Mouse (Mus musculus) adrenal gland, postnatal 14 days (tissue): ENCODE results near the gene Zc3h14. TPM values are rescaled to one million over a fixed set of nuclear protein-coding genes. Genes with fewer than 3 reads are reported as not detected.
A peak's percentile ranks its signal among the peaks of the same experiment; 100 is the strongest.

Experiments
- DNase-seq: peaks from one replicate; pipeline ENCODE4 v3.0.0; 2021; ENCODE audit warnings: mixed read lengths
- long read RNA-seq, 2 experiments: library from polyadenylated mRNA; stranded (forward); transcript quantifications; one replicate each; pipeline ENCODE4 v2.0.0; 2021
- total RNA-seq: library from RNA; stranded (reverse); gene quantifications from 2 replicates; pipeline ENCODE4 v1.2.3, GENCODE M21; 2021

Zc3h14 gene
- 81.2 and 89.7 TPM in 2 replicates for total RNA-seq
- long read RNA-seq, experiment 1, transcript Zc3h14-203 (15 exons, 3,146 nt), result minor isoform, 27 of 164 reads
- long read RNA-seq, experiment 1, transcript Zc3h14-204 (17 exons, 3,514 nt), result major isoform, 76 of 164 reads
- long read RNA-seq, experiment 1, partial matches to known transcripts, result 17 of 164 reads
- long read RNA-seq, experiment 1, other reads (novel, unspliced or antisense), result 40 of 164 reads
- long read RNA-seq, experiment 2, transcript Zc3h14-204 (17 exons, 3,514 nt), result major isoform, 43 of 101 reads
- long read RNA-seq, experiment 2, transcript Zc3h14-203 (15 exons, 3,146 nt), result minor isoform, 21 of 101 reads
- long read RNA-seq, experiment 2, transcript Zc3h14-202 (14 exons, 3,046 nt), result minor isoform, 6 of 101 reads
- long read RNA-seq, experiment 2, partial matches to known transcripts, result 7 of 101 reads
- long read RNA-seq, experiment 2, other reads (novel, unspliced or antisense), result 24 of 101 reads

GRCm38 (mm10) chr12:98746746-98747379 is at the start of gene Zc3h14:
TSS of gene Zc3h14 (plus strand) at chr12:98746964.
- peak; percentile 96 for DNase-seq

GRCm38 (mm10) chr12:98697202-98697601 is 49.6 kb upstream of the Zc3h14 start:
- no peak for DNase-seq

GRCm38 (mm10) chr12:98701564-98701963 is 45.2 kb upstream of the Zc3h14 start:
- DNase-seq, result no peak

DNA sequence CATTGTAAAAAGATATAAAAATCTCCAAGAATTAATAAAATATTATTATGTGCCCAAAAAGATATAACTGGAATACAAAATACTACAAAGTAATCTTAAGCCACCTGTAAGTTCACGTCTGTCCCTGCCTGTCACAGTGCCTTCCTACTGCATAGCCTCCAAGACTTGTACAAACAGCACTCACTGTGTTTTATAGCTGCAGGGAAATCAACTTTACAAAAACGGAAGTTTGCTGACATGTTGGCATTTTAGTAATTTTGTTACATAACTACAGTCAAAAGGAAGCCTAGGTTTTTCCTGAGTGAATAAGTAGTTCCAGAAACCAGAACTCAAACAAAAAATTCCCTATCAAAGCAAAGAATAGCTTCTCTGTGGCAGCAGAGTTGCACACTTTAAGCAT is 43.2 kb upstream of the Zc3h14 start:
- DNase-seq, result no peak

GRCm38 (mm10) chr12:98703961-98704360 is 42.8 kb upstream of the Zc3h14 start:
- DNase-seq, result no peak

DNA sequence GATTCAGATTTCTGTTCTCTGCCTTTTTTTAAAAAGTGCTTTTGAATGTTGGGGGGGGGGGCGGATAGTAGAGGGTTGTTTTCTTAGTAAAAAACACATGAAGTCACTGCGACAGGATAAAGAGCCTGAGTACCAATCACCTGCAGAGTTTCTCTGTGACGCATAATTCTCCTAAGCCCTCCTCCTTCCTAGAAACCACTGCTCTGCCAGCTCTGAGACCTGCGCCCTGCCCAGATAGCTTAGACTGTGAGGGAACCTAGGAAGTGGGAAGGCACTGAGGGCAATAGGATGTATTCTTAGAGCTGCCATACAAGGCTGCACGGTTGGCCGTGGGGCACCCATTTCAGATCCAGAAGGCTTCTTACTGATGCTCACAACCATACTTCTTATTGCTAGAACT is 33.9 kb upstream of the Zc3h14 start:
- DNase-seq, result no peak

- no peak for DNase-seq
Observed at GRCm38 (mm10) chr12:98713621-98714103, 33.1 kb upstream of the Zc3h14 start.

- DNase-seq, result peak; percentile 51
Observed at GRCm38 (mm10) chr12:98714757-98715156, 32.0 kb upstream of the Zc3h14 start.

- DNase-seq, result no peak
Observed at GRCm38 (mm10) chr12:98716142-98716541, 30.6 kb upstream of the Zc3h14 start.

- DNase-seq, result no peak
Observed at GRCm38 (mm10) chr12:98720628-98721027, 26.1 kb upstream of the Zc3h14 start.

GRCm38 (mm10) chr12:98721030-98721429 is 25.7 kb upstream of the Zc3h14 start:
- DNase-seq, result no peak

DNA sequence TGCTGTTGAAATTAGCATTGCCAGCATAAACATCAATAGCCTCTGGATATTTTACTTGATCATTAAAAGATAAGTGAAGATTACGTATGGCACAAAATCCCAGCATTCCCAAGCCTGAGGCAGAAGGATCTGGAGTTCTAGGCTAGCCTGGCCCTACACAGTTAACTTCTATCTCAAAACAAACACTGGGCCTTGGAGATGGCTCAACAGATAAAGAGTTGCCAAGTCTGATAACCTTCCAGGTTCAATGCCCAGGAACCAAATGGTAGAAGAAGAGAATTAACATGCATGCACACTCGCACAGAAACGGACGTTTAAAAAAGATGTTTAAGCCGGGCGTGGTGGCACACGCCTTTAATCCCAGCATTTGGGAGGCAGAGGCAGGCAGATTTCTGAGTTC is 22.5 kb upstream of the Zc3h14 start:
- DNase-seq, result no peak

DNA sequence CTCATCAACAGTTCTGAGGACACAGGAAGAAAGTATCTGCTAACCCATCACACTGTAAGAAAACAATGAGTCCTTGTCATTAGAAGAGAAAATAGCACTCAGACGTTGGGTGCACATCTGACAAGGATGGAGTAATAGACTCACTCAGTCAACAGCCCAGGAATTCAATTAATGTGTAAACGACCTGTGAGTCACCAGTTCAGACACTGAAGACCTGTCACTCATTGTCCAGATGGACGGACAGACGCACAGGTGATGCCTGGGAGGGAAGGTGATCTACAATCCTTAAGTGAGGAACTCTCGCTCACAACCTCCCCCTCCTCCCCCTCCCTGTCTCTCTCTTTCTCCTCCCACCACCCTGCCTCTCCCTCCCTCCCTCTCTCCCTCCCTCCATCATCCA is 21.8 kb upstream of the Zc3h14 start:
- no peak for DNase-seq

DNA sequence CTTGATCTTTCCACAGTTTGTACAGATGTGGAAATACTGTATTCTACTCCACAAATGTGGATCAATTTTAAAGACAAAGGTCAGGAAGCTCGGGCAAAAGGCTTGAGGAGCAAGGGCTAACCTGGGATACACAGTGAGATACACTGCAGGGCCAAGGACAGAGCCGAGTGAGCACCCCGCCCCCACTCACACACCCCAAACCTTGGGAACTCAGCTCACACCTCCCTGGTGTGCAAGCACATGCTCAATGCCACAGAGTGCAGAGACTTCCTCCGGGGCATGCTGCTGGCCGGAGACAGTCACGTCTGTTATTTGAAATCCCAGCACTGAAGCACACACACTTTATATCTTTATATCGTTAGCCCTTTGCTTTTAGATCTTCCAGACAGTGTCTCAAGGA is 20.7 kb upstream of the Zc3h14 start:
- no peak for DNase-seq

- no peak for DNase-seq
Observed at GRCm38 (mm10) chr12:98727186-98727585, 19.6 kb upstream of the Zc3h14 start.

DNA sequence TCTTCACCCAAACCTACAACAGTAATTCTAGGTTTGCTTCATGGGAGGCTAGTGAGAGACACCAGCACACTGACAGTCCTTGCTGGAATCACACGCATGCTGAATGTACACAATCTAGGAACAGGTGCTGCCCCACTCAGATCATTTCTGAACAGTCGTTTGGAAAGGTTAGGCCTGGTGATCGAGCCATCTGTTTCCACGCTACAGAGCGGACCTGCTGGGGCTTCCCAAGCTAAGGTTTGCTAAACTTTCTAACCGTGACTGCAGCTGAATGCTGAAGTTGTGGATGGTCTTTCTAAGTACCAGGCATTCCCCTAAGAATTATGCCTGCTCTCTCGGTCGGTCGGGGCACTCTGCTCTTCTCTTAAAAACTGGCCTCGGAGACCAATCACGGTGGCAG is 16.1 kb upstream of the Zc3h14 start:
- DNase-seq, result no peak

DNA sequence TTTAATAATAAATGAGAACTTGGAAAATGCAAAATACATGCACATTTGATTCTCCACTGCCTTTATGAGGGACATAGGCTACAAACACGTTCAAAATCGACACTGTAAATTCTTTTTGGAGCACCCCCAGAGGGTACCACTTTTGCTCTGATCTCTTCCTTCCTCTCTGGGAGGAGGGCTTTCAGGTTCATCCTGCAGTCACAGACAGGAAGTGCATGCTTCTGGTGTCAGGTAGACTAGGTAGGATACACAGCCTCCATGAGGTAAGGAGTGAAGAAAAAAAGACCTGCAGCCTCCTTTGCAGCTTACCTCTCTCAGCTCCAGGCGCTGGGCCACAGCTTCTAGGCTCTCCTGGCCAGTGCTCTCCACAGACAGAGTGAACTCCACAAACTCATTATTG is 13.6 kb upstream of the Zc3h14 start:
- no peak for DNase-seq

DNA sequence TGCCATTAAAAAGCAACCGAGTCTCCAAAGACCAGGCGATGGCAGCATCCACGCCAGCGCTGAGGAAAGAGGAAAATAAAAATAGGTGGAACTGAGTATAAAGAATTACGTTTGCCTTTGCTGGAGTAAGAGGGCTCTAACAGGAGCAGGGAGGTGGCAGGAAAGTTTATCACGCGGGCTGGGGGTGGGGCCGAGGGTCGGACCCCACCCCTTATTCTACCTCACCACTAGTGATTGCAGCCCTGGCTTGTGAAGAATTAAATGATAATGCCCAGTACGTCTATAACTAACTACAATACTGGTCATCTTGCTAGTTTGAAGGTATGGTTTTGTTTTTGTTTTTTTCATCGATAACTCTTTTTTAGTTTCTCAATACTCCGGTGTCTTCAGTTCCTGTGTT is 13.0 kb upstream of the Zc3h14 start:
- no peak for DNase-seq

GRCm38 (mm10) chr12:98734246-98734879 is 12.4 kb upstream of the Zc3h14 start:
- peak; percentile 94 for DNase-seq

- DNase-seq, result no peak
Observed at GRCm38 (mm10) chr12:98734880-98735801, 11.6 kb upstream of the Zc3h14 start.

DNA sequence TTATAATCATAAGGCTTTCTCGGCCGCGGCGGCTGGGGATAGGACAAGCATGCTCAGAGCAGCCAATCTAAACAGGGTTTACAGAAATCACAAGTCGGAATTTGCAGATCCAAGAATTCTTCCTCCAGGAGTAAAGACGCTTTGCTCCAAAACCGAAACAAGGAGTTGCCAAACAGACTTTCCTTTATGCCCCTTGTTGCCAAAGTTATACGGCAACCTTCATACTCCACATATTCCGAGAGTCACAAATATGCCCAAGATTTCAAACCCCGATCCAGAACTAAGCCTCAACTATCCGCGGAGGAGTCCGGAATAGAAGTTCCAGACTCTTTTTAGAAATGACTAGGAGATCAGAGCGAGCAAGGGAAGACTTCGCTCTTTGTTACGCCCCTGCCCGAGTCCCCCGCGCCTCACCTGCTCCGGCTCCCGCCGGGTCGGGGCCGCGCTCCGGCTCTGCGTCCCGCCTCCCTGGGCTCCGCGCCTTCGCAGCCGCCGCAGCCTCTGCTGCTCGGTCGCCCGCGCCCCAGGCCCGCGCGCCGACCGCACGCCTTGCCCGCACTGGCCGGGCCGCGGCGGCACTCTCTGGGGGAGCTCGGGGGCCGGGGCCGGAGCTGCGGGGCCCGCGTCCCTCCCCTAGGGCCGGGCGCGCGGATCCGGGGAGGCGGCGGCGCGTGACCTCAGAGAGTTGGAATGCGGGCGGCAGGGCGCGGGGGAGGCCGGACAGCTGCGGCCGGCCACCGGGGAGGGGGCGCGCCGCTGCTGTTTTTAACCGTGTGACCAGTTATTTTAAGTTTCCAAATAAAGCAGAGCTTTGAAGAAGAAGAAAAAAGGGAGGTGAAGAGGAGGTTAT is 9.6 kb upstream of the Zc3h14 start, which contains the start of gene Ptpn21:
Gene Ptpn21, minus strand, starts transcription at position 455 of the 850 bp plus-strand sequence.
- DNase-seq, result peak; percentile 84
